Mouse (Mus musculus): ENCODE data around the gene Pla2g4f. TPM values are rescaled to one million over a fixed set of nuclear protein-coding genes. Genes with fewer than 3 reads are reported as not detected.

Gene Pla2g4f
- 0.04 TPM in 1 of 2 replicates, not detected in the other for polyA plus RNA-seq (2012; ENCODE audit: insufficient read depth, low replicate concordance)

GRCm38 (mm10) chr2:120313976-120314375 lies at the start of gene Pla2g4f:
TSS of gene Pla2g4f (minus strand) at chr2:120314165.
- TF ChIP-seq GATA1 (IDR thresholded peaks at IDR 0.05; ENCODE audit: borderline replicate concordance, low read length) (no peak), FLI1 (IDR thresholded peaks at IDR 0.05; ENCODE audit: low read length) (no peak)
- H3K4me3 ChIP-seq (replicated peaks), result no peak within 1 kb of the TSS
- H3K27me3 ChIP-seq (replicated peaks), result peaks cover 24% of the 10 kb centered on the region
- H3K36me3 ChIP-seq (replicated peaks; ENCODE audit: low read length), result peaks cover 40% of the 10 kb centered on the region
- H3K9me3 ChIP-seq, result no peaks in the 10 kb centered on the region
- H3K4me1 ChIP-seq, result peaks cover 5% of the 10 kb centered on the region

GRCm38 (mm10) chr2:120360425-120360824 lies 46.5 kb upstream of the Pla2g4f start:
- TF ChIP-seq GATA1 (IDR thresholded peaks at IDR 0.05; ENCODE audit: borderline replicate concordance, low read length), result no peak
- H3K4me1 ChIP-seq, result no peaks in the 10 kb centered on the region
- H3K9me3 ChIP-seq, result no peaks in the 10 kb centered on the region
- H3K27me3 ChIP-seq (replicated peaks), result no peaks in the 10 kb centered on the region
- no peak overlapping the region for H3K4me3 ChIP-seq (replicated peaks)
- peaks cover 82% of the 10 kb centered on the region for H3K36me3 ChIP-seq (replicated peaks; ENCODE audit: low read length)

GRCm38 (mm10) chr2:120352682-120353646 lies 39.0 kb upstream of the Pla2g4f start, which contains the start of gene Vps39:
TSS of gene Vps39 (minus strand) at chr2:120353137.
- Histone ChIP-seq H3K4me1 (peaks cover 49% of the 10 kb centered on the region), H3K9me3 (no peaks in the 10 kb centered on the region), H3K4me3 (replicated peaks) (peak within 1 kb of the TSS; percentile 97), H3K36me3 (replicated peaks; ENCODE audit: low read length) (peaks cover 52% of the 10 kb centered on the region), H3K27me3 (replicated peaks) (no peaks in the 10 kb centered on the region)
- TF ChIP-seq GATA1 (IDR thresholded peaks at IDR 0.05; ENCODE audit: borderline replicate concordance, low read length), result no peak
- TF ChIP-seq FLI1 (IDR thresholded peaks at IDR 0.05; ENCODE audit: low read length), result no peak

- Histone ChIP-seq H3K4me1 (peaks cover 64% of the 10 kb centered on the region), H3K36me3 (replicated peaks; ENCODE audit: low read length) (peaks cover 54% of the 10 kb centered on the region), H3K9me3 (no peaks in the 10 kb centered on the region), H3K4me3 (replicated peaks) (peak overlapping the region; percentile 97), H3K27me3 (replicated peaks) (no peaks in the 10 kb centered on the region)
- TF ChIP-seq GATA1 (IDR thresholded peaks at IDR 0.05; ENCODE audit: borderline replicate concordance, low read length) (no peak), FLI1 (IDR thresholded peaks at IDR 0.05; ENCODE audit: low read length) (no peak)
These were observed 37.4 kb upstream of the Pla2g4f start for GRCm38 (mm10) chr2:120351321-120351720.

DNA sequence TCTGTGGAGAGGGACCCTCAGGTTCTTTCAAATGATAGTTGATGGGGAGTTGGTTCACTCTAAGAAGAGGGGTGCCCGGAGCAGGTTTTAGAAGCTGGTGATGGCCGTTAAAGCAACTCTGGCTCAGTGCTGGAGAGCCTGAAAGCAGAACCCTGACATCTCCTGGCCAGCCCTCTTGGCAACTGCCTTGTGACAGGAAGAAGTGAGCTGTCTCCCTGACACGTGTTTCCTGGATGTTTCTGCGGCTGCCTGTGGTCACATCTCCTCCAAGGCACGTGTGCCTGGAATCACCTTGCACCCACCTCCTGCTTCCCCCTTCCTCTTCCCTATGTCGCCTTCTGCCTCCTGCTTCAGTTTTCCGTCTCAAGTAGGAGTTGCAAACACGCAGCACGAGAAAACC lies 34.2 kb upstream of the Pla2g4f start:
- TF ChIP-seq FLI1 (IDR thresholded peaks at IDR 0.05; ENCODE audit: low read length), result no peak
- no peak for TF ChIP-seq GATA1 (IDR thresholded peaks at IDR 0.05; ENCODE audit: borderline replicate concordance, low read length)
- Histone ChIP-seq H3K36me3 (replicated peaks; ENCODE audit: low read length) (peaks cover 60% of the 10 kb centered on the region), H3K4me3 (replicated peaks) (peak overlapping the region; percentile 83)

GRCm38 (mm10) chr2:120341741-120342140 lies 27.8 kb upstream of the Pla2g4f start:
- H3K4me1 ChIP-seq, result peaks cover 39% of the 10 kb centered on the region
- no peaks in the 10 kb centered on the region for H3K27me3 ChIP-seq (replicated peaks)
- H3K9me3 ChIP-seq, result no peaks in the 10 kb centered on the region
- TF ChIP-seq FLI1 (IDR thresholded peaks at IDR 0.05; ENCODE audit: low read length), result no peak
- no peak for TF ChIP-seq GATA1 (IDR thresholded peaks at IDR 0.05; ENCODE audit: borderline replicate concordance, low read length)
- H3K4me3 ChIP-seq (replicated peaks), result no peak overlapping the region
- H3K36me3 ChIP-seq (replicated peaks; ENCODE audit: low read length), result peaks cover 90% of the 10 kb centered on the region

More for the DNA sequence above, 34.2 kb upstream of the Pla2g4f start:
- no peaks in the 10 kb centered on the region for H3K27me3 ChIP-seq (replicated peaks)
- H3K9me3 ChIP-seq, result no peaks in the 10 kb centered on the region
- H3K4me1 ChIP-seq, result peaks cover 91% of the 10 kb centered on the region

DNA sequence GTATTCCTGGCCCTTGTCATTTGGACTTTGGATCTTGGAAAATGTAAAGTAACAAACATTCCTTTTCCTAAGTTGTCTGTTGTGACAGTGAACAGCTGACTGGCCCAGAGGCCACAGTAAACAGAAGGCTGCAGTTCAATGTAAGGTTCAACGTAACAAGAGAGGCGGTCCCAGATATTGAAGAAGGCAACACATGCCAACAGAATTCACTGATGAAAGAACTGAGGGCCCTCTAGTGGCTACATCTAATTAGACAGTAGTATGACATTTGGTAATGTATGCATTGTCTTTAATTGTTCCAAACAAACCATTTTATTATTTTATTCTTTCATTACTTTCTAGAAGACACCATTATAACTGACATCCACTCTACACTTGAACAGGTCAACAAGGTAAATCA lies 23.9 kb upstream of the Pla2g4f start:
- TF ChIP-seq FLI1 (IDR thresholded peaks at IDR 0.05; ENCODE audit: low read length), result no peak
- TF ChIP-seq GATA1 (IDR thresholded peaks at IDR 0.05; ENCODE audit: borderline replicate concordance, low read length), result no peak
- H3K4me1 ChIP-seq, result peaks cover 2% of the 10 kb centered on the region
- no peak overlapping the region for H3K4me3 ChIP-seq (replicated peaks)
- H3K36me3 ChIP-seq (replicated peaks; ENCODE audit: low read length), result peaks cover 92% of the 10 kb centered on the region
- H3K9me3 ChIP-seq, result no peaks in the 10 kb centered on the region
- H3K27me3 ChIP-seq (replicated peaks), result no peaks in the 10 kb centered on the region

DNA sequence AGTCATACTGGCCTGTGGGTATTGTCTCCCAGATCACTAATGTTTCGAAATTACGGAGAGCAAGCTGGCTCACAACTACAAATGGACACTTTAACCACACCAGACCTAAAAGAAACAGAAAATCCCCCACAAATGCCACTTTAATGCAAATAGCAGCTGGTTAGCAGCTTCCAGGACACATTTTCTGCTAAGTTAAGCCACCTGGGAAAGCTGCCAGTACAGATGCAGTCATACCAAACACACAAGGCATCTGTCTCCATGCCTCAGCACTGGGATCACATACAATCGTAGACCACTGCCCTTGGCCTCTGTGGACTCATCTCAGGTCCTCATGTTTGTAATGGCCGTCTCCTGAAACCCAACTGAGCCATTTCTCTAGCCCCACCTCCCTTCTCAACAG lies 17.6 kb upstream of the Pla2g4f start:
- no peak overlapping the region for H3K4me3 ChIP-seq (replicated peaks)
- no peaks in the 10 kb centered on the region for H3K27me3 ChIP-seq (replicated peaks)
- TF ChIP-seq FLI1 (IDR thresholded peaks at IDR 0.05; ENCODE audit: low read length) (no peak), GATA1 (IDR thresholded peaks at IDR 0.05; ENCODE audit: borderline replicate concordance, low read length) (no peak)
- H3K36me3 ChIP-seq (replicated peaks; ENCODE audit: low read length), result peaks cover 95% of the 10 kb centered on the region
- no peaks in the 10 kb centered on the region for H3K9me3 ChIP-seq
- H3K4me1 ChIP-seq, result no peaks in the 10 kb centered on the region

DNA sequence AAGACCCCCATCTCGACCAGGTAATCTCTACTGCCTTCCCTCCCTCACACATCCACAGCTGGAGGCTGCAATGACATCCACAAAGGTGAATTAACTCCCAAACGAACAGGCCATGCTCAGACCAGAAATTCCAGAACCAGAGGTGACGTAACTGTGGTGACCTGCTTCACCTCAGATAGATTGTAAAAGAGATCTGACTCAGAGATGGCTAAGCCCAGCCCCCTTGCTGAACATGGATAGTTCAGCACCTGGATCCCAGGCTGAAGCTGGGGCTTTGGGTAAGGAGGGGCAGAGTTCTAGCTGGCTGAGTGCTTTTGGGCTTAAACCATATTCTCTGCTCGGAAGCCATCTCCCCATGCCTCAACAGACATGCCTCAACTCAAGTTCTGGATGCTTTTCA lies 1.1 kb upstream of the Pla2g4f start:
- TF ChIP-seq FLI1 (IDR thresholded peaks at IDR 0.05; ENCODE audit: low read length), result no peak
- Histone ChIP-seq H3K9me3 (no peaks in the 10 kb centered on the region), H3K4me1 (peaks cover 5% of the 10 kb centered on the region), H3K4me3 (replicated peaks) (no peak overlapping the region), H3K27me3 (replicated peaks) (peaks cover 18% of the 10 kb centered on the region), H3K36me3 (replicated peaks; ENCODE audit: low read length) (peaks cover 49% of the 10 kb centered on the region)

DNA sequence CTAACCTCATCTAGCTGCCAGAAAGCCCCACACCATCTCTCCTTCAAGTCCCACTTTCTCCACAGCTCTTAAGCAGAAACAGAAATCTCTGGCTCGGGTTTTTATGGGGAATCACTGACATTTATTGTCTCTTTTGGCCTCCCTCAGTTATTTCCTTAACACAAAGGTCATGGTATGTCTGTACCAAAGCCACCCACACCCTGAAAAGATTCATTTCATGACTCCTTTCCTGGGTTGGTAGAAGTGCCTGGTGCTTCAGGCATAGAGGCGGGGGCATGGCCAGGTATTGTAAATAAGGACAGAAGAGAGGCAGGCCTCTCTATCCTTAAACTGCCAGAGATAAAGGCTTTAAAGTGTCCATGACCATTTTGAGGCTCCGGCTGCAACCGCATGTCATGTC lies 522 bp upstream of the Pla2g4f start:
- H3K4me1 ChIP-seq, result peaks cover 5% of the 10 kb centered on the region
- no peak overlapping the region for H3K4me3 ChIP-seq (replicated peaks)
- no peaks in the 10 kb centered on the region for H3K9me3 ChIP-seq
- H3K36me3 ChIP-seq (replicated peaks; ENCODE audit: low read length), result peaks cover 45% of the 10 kb centered on the region
- H3K27me3 ChIP-seq (replicated peaks), result peaks cover 21% of the 10 kb centered on the region
- TF ChIP-seq FLI1 (IDR thresholded peaks at IDR 0.05; ENCODE audit: low read length) (no peak), GATA1 (IDR thresholded peaks at IDR 0.05; ENCODE audit: borderline replicate concordance, low read length) (no peak)
